Comparison of ENCODE assay signal across 20 mouse cellular contexts in the genomic region with DNA sequence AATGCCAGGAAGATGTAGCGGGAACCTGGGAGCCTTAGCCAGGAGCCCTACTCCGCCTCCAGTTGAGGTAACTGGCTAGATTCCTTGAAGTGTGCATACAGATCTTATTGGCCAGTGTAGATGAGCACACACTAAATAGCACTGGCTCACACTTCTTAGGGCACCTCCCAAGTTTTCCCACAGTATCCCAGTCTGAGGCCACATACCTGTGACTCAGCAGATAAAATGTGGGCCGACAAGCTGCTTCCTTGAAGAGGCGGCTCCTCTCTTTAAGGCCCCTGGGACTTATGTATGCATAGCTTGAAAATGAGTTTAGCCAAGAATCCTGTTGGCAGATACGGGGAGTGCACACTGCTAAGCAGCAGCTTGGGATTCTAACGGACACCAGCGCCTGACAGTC.
DNase-seq lines count a peak whose midpoint lies in the region; ATAC-seq and TF ChIP-seq lines count a peak whose summit lies in the region.
"Had no signal": no experiment of that assay in that cellular context is flagged by ENCODE, and none has a peak within 500 bp of the region (broad histone marks: within the 10 kb centered on the region; RNA-seq: fewer than 3 reads in every experiment).

No protein-coding gene starts in this region.

- H3K27me3 ChIP-seq in stomach, postnatal 0 days (ENCODE audit: control insufficient read depth, insufficient read depth, low read length), result no peaks in the 10 kb centered on the region
- H3K27me3 ChIP-seq: hindbrain, embryonic 15.5 days; limb, embryonic 15.5 days; stomach, embryonic 15.5 days had no signal

- H3K9ac ChIP-seq in stomach, postnatal 0 days (ENCODE audit: low read length), result no peak overlapping the region
- H3K9ac ChIP-seq: forebrain, postnatal 0 days; hindbrain, embryonic 15.5 days; limb, embryonic 15.5 days; stomach, embryonic 15.5 days had no signal

- H3K27ac ChIP-seq in stomach, postnatal 0 days (replicated peaks), result no peak overlapping the region
- H3K27ac ChIP-seq: hindbrain, embryonic 15.5 days; limb, embryonic 15.5 days; stomach, embryonic 15.5 days had no signal

- no peaks in the 10 kb centered on the region for H3K36me3 ChIP-seq in stomach, postnatal 0 days (ENCODE audit: control insufficient read depth, insufficient read depth, low read length)
- H3K36me3 ChIP-seq: stomach, embryonic 15.5 days had no signal

- no peaks in the 10 kb centered on the region for H3K9me3 ChIP-seq in stomach, postnatal 0 days (ENCODE audit: control insufficient read depth, low read length)
- H3K9me3 ChIP-seq: hindbrain, embryonic 15.5 days; limb, embryonic 15.5 days; megakaryocyte, embryonic 14.5 days; stomach, embryonic 15.5 days had no signal

- H3K4me2 ChIP-seq in stomach, postnatal 0 days (replicated peaks; ENCODE audit: low read depth), result no peak overlapping the region
- H3K4me2 ChIP-seq: heart, embryonic 11.5 days; hindbrain, embryonic 15.5 days; limb, embryonic 15.5 days; stomach, embryonic 15.5 days had no signal

- peak; percentile 89 for ATAC-seq in frontal cortex, adult (ENCODE audit: low TSS enrichment)
- ATAC-seq in stomach, postnatal 0 days (ENCODE audit: low FRiP score, low TSS enrichment), result peak; percentile 84
- ATAC-seq: forebrain, postnatal 0 days had no signal

- H3K4me3 ChIP-seq in stomach, postnatal 0 days (ENCODE audit: low read depth, low read length), result no peak overlapping the region
- H3K4me3 ChIP-seq: hindbrain, embryonic 15.5 days; limb, embryonic 15.5 days; megakaryocyte, embryonic 14.5 days; stomach, embryonic 15.5 days had no signal

- no peak for DNase-seq in frontal cortex, postnatal 25 days (ENCODE audit: low spot score in 2 of 2)
- DNase-seq in left cerebral cortex, adult 9 months (ENCODE audit: low spot score in 2 of 2), result peak; percentile 23 to 56
- DNase-seq in left cerebral cortex, adult 11 months (ENCODE audit: low spot score), result no peak
- peak; percentile 83 for DNase-seq in brain, adult 2 months (ENCODE audit: low read depth, low spot score)
- peak; percentile 18 for DNase-seq in stomach, postnatal 0 days (ENCODE audit: low spot score)
- no peak for DNase-seq in thymus, postnatal 0 days (ENCODE audit: low spot score)
- no peak for DNase-seq in spleen, postnatal 10 days (ENCODE audit: low spot score in 2 of 2)
- DNase-seq: cerebellum, adult 9-10 months; forebrain, postnatal 0 days; heart, postnatal 36 days; kidney, adult 8-10 months; kidney, postnatal 25 days; lung, postnatal 14 days; thymus, postnatal 25 days had no signal

- no peak for TF ChIP-seq CTCF in stomach, postnatal 0 days (IDR thresholded peaks at IDR 0.05; ENCODE audit: low read depth)

- no peaks in the 10 kb centered on the region for H3K4me1 ChIP-seq in stomach, postnatal 0 days (replicated peaks; ENCODE audit: control insufficient read depth, insufficient read depth)
- H3K4me1 ChIP-seq: hindbrain, embryonic 15.5 days; stomach, embryonic 15.5 days had no signal

- 72% methylated on average over 7 of the region's 7 CpGs for WGBS in stomach, postnatal 0 days

- no peak for TF ChIP-seq EP300 in stomach, postnatal 0 days (optimal IDR thresholded peaks at IDR 0.05)

Comparison
In these comparisons a context has a peak if more than half of its experiments do, and no peak if none do; other contexts are left out.
1. DNase-seq: peak in left cerebral cortex, adult 9 months (2 of 2), brain, adult 2 months (single experiment) and stomach, postnatal 0 days (single experiment); none in frontal cortex, postnatal 25 days (0 of 2), left cerebral cortex, adult 11 months (single experiment), thymus, postnatal 0 days (single experiment) and spleen, postnatal 10 days (0 of 2).